Mouse (Mus musculus): ENCODE results near the gene Adgrf5.

GRCm38 (mm10) chr17:43357902-43358539 is 2.2 kb upstream of the Adgrf5 start:
- no peak for TF ChIP-seq CTCF (IDR thresholded peaks at IDR 0.05; ENCODE audit: borderline replicate concordance, insufficient read depth, low read length)
- TF ChIP-seq POLR2A (IDR thresholded peaks at IDR 0.05; ENCODE audit: low read depth, low read length) = no peak

Measured in embryonic fibroblast, embryonic 13.5 days (primary cell).